Mouse (Mus musculus): ENCODE results near the gene Hnrnpa1.

- TF ChIP-seq POLR2A (IDR thresholded peaks at IDR 0.05; ENCODE audit: insufficient read depth, low read length) (no peak), EP300 (IDR thresholded peaks at IDR 0.05; ENCODE audit: insufficient read depth, low read depth, low read length) (no peak)
Observed at GRCm38 (mm10) chr15:103227022-103227421, 13.2 kb upstream of the Hnrnpa1 start.
